Mouse (Mus musculus): ENCODE data around the gene 4921517D22Rik.

- TF ChIP-seq CTCF (IDR thresholded peaks at IDR 0.05; ENCODE audit: insufficient read depth, low read depth, low read length) (no peak), POLR2A (IDR thresholded peaks at IDR 0.05; ENCODE audit: insufficient read depth, low read depth, low read length) (no peak)
These were observed 14.6 kb downstream of the 4921517D22Rik start for GRCm38 (mm10) chr13:59679306-59679705.

All from olfactory bulb, adult 2 months (tissue).